Mouse (Mus musculus): ENCODE results near the gene Cox14. TPM values are rescaled to one million over a fixed set of nuclear protein-coding genes. Genes with fewer than 3 reads are reported as not detected.
"Not testable (repeated sequence)": the region's sequence is repeated elsewhere in the genome, so short reads cannot be mapped to it uniquely, and the experiment has no call there.

Gene Cox14
- polyA plus RNA-seq, 1 experiment from 2014 or later = 156 TPM

DNA sequence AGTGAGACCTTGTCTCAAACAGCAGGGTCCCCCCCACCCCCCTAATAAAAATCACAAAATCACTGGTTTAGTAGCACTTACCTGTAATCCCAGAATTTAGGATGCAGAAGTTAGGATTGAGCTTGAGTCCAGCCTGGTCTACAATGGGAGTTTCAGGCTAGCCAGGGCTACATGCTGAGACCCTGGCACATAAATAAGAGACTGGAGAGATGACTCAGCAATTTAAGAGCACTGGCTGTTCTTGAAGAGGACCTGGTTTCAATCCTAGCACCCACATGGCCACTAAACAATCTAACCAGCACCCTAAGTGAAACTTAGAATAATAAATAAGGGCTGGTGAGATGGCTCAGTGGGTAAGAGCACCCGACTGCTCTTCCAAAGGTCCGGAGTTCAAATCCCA lies 5.7 kb downstream of the Cox14 start:
- Histone ChIP-seq H3K36me3 (peaks cover 52% of the 10 kb centered on the region), H3K27me3 (no peaks in the 10 kb centered on the region), H3K9ac (no peak overlapping the region), H3K4me3 (no peak overlapping the region), H3K9me3 (replicated peaks) (0 out of 2 replicates have a peak, but pooled peaks cover 4% of the 10 kb centered on the region), H3K27ac (no peak overlapping the region), H3K4me2 (replicated peaks) (no peak overlapping the region), H3K4me1 (peaks cover 6% of the 10 kb centered on the region)
- WGBS = 97% methylated on average over 2 of the region's 2 CpGs
- no peak for ATAC-seq (ENCODE audit: low FRiP score)

DNA sequence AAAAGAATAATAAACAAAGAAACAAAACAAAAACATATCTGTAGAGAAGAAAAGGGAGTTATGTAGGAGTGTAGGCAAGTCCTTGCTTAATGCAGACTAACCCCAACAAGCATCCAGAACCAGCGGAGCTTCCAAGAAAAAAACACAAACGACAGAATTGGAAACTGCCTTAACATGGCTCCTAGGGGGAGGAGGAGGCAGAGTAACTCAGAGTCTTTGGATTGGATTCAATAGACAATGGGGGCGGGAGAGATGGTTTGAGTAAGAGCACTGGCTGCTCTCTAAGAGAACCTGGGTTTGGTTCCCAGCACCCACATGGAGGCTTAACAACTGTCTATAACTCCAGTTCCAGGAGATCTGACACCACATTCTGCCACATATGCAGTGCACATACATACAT lies 6.3 kb downstream of the Cox14 start:
- Histone ChIP-seq H3K27ac (no peak overlapping the region), H3K27me3 (no peaks in the 10 kb centered on the region), H3K9me3 (replicated peaks) (0 out of 2 replicates have a peak, but pooled peaks cover 4% of the 10 kb centered on the region), H3K36me3 (peaks cover 57% of the 10 kb centered on the region), H3K4me1 (peaks cover under 1% of the 10 kb centered on the region), H3K4me2 (replicated peaks) (no peak overlapping the region), H3K9ac (no peak overlapping the region), H3K4me3 (no peak overlapping the region)
- ATAC-seq (ENCODE audit: low FRiP score) = no peak
- WGBS = 93% methylated on average over 3 of the region's 3 CpGs

GRCm38 (mm10) chr15:99733186-99733585 lies 7.8 kb downstream of the Cox14 start:
- WGBS = 91% methylated on average over 5 of the region's 5 CpGs
- Histone ChIP-seq H3K36me3 (peaks cover 64% of the 10 kb centered on the region), H3K4me2 (replicated peaks) (no peak overlapping the region), H3K27ac (no peak overlapping the region), H3K4me1 (no peaks in the 10 kb centered on the region), H3K9me3 (replicated peaks) (0 out of 2 replicates have a peak, but pooled peaks cover 4% of the 10 kb centered on the region), H3K9ac (no peak overlapping the region), H3K4me3 (no peak overlapping the region), H3K27me3 (no peaks in the 10 kb centered on the region)
- no peak for ATAC-seq (ENCODE audit: low FRiP score)

GRCm38 (mm10) chr15:99735631-99736030 lies 10.2 kb downstream of the Cox14 start:
- peaks cover 73% of the 10 kb centered on the region for H3K36me3 ChIP-seq
- no peak overlapping the region for H3K9ac ChIP-seq
- no peaks in the 10 kb centered on the region for H3K9me3 ChIP-seq (replicated peaks)
- H3K27ac ChIP-seq = no peak overlapping the region
- no peaks in the 10 kb centered on the region for H3K4me1 ChIP-seq
- no peak overlapping the region for H3K4me3 ChIP-seq
- no peak overlapping the region for H3K4me2 ChIP-seq (replicated peaks)
- WGBS = 95% methylated on average over 2 of the region's 2 CpGs
- ATAC-seq (ENCODE audit: low FRiP score) = no peak
- H3K27me3 ChIP-seq = no peaks in the 10 kb centered on the region

DNA sequence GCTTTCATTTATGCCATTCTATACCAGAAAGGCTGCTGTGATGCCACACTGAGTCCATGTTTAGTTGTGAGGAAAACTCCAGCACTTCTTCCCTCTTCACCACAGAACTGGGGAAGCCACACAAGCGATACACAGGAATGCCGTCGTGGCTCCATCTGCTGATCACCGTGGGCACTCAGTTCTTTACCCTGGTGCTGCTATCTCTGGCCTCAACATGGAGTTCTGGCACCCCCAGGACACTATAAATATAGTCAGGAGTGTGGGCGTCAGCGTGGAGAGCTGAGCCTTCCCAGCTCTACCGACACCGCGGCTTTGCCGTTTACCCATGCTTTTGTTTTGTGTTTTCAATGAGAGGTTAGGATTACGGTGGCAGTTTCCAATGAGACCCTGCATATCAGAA lies 11.3 kb downstream of the Cox14 start:
- no peak for ATAC-seq (ENCODE audit: low FRiP score)
- H3K36me3 ChIP-seq = peaks cover 77% of the 10 kb centered on the region
- no peak overlapping the region for H3K4me2 ChIP-seq (replicated peaks)
- WGBS = 92% methylated on average over 11 of the region's 11 CpGs
- no peaks in the 10 kb centered on the region for H3K27me3 ChIP-seq
- no peak overlapping the region for H3K27ac ChIP-seq
- no peak overlapping the region for H3K9ac ChIP-seq
- no peak overlapping the region for H3K4me3 ChIP-seq
- H3K4me1 ChIP-seq = no peaks in the 10 kb centered on the region
- H3K9me3 ChIP-seq (replicated peaks) = no peaks in the 10 kb centered on the region

DNA sequence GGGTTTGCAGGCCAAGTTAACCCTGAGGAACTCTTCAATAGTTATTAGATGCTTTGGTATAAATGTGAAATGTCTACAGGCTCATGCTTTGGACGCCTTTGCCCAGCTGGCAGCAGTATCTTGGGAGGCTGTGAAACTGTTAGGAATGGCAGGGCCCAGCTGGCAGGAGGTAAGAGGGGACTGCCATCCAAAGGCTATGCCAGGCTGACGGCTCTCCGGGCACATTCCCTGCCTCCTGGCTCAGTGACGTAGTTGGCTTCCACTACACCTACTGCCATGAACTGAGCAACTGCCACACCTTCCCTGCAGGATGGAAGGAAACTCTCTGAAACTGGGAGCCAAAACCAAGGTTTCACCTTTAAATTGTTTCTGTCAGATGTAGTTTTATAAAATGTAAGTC lies 14.8 kb downstream of the Cox14 start:
- no peak overlapping the region for H3K27ac ChIP-seq
- 94% methylated on average over 4 of the region's 4 CpGs for WGBS
- no peak overlapping the region for H3K9ac ChIP-seq
- H3K4me2 ChIP-seq (replicated peaks) = no peak overlapping the region
- no peaks in the 10 kb centered on the region for H3K4me1 ChIP-seq
- no peak for ATAC-seq (ENCODE audit: low FRiP score)
- H3K27me3 ChIP-seq = no peaks in the 10 kb centered on the region
- no peak overlapping the region for H3K4me3 ChIP-seq
- peaks cover 65% of the 10 kb centered on the region for H3K36me3 ChIP-seq
- H3K9me3 ChIP-seq (replicated peaks) = no peaks in the 10 kb centered on the region

- Histone ChIP-seq H3K36me3 (0 out of 2 replicates have a peak, but pooled peaks cover 10% of the 10 kb centered on the region), H3K4me1 (no peaks in the 10 kb centered on the region), H3K9me3 (replicated peaks) (no peaks in the 10 kb centered on the region), H3K4me3 (no peak overlapping the region), H3K9ac (no peak overlapping the region), H3K27ac (no peak overlapping the region), H3K27me3 (no peaks in the 10 kb centered on the region), H3K4me2 (replicated peaks) (no peak overlapping the region)
- 84% methylated on average over 3 of the region's 3 CpGs for whole genome bisulfite sequencing
- no peak for ATAC-seq (ENCODE audit: low FRiP score)
These were observed 28.8 kb downstream of the Cox14 start for GRCm38 (mm10) chr15:99754204-99754603.

- no peaks in the 10 kb centered on the region for H3K27me3 ChIP-seq
- H3K9me3 ChIP-seq (replicated peaks) = no peaks in the 10 kb centered on the region
- WGBS = 88% methylated on average over 4 of the region's 4 CpGs
- H3K4me3 ChIP-seq = no peak overlapping the region
- H3K4me1 ChIP-seq = peaks cover 13% of the 10 kb centered on the region
- no peak for ATAC-seq (ENCODE audit: low FRiP score)
- peaks cover 6% of the 10 kb centered on the region; the same call in 1 of the 2 replicates for H3K36me3 ChIP-seq
- H3K9ac ChIP-seq = no peak overlapping the region
- H3K27ac ChIP-seq = no peak overlapping the region
- H3K4me2 ChIP-seq (replicated peaks) = no peak overlapping the region
These were observed 42.0 kb downstream of the Cox14 start for GRCm38 (mm10) chr15:99767467-99767866.

- Histone ChIP-seq H3K4me2 (replicated peaks) (no peak overlapping the region), H3K4me1 (peaks cover 17% of the 10 kb centered on the region), H3K36me3 (peaks cover 6% of the 10 kb centered on the region; the same call in 1 of the 2 replicates), H3K27me3 (no peaks in the 10 kb centered on the region), H3K4me3 (no peak overlapping the region), H3K9me3 (replicated peaks) (no peaks in the 10 kb centered on the region), H3K27ac (no peak overlapping the region), H3K9ac (no peak overlapping the region)
- WGBS = 96% methylated on average over 1 of the region's 1 CpGs
- no peak for ATAC-seq (ENCODE audit: low FRiP score)
These were observed 43.3 kb downstream of the Cox14 start for GRCm38 (mm10) chr15:99768761-99769160.

DNA sequence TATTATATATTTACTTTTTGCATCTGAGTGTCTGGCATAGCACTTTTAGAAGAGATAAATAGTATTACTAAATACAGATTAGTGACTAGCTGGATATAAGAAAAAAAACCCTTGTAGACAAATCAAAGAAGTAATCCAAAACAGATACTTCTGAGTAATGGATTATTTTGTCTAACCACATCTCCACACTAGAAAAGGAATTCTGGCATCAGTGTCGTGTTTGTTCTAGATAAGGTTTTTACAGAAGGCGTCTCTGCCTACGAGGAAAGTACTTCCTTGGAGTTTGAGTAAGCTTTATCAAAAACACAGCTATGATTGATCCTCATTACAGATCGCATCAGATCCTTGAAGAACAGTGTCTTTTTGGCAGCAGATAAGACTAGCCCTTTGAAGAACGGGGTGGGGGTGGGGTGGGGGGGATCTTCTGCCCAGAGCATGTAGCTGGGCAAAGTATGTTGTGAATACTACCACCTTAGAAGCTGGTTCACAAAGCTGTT lies 45.6 kb downstream of the Cox14 start:
- Histone ChIP-seq H3K27me3 (no peaks in the 10 kb centered on the region), H3K4me3 (peak overlapping the region; percentile 84), H3K9ac (peak overlapping the region; percentile 96), H3K4me2 (replicated peaks) (peak overlapping the region; percentile 79), H3K36me3 (no peaks in the 10 kb centered on the region), H3K9me3 (replicated peaks) (no peaks in the 10 kb centered on the region), H3K4me1 (peaks cover 17% of the 10 kb centered on the region), H3K27ac (0 out of 2 replicates have a peak overlapping the region, but pooled peaks have one; percentile 93)
- WGBS = 34% methylated on average over 5 of the region's 5 CpGs
- ATAC-seq (ENCODE audit: low FRiP score) = no peak

GRCm38 (mm10) chr15:99771601-99772276 lies 46.3 kb downstream of the Cox14 start:
- no peaks in the 10 kb centered on the region for H3K36me3 ChIP-seq
- WGBS = under 1% methylated on average over 57 of the region's 59 CpGs

GRCm38 (mm10) chr15:99772277-99772880 lies 47.0 kb downstream of the Cox14 start:
- Histone ChIP-seq H3K9ac (peak overlapping the region; percentile 96), H3K27me3 (no peaks in the 10 kb centered on the region), H3K4me3 (peak overlapping the region; percentile 84), H3K36me3 (no peaks in the 10 kb centered on the region), H3K4me1 (peaks cover 17% of the 10 kb centered on the region), H3K27ac (peak overlapping the region; percentile 93), H3K4me2 (replicated peaks) (peak overlapping the region; percentile 79), H3K9me3 (replicated peaks) (no peaks in the 10 kb centered on the region)
- 0% methylated on average over 40 of the region's 41 CpGs for WGBS
- peak; percentile 91 for ATAC-seq (ENCODE audit: low FRiP score)

More at GRCm38 (mm10) chr15:99771601-99772276, 46.3 kb downstream of the Cox14 start:
- H3K9ac ChIP-seq = peak overlapping the region; percentile 96
- no peaks in the 10 kb centered on the region for H3K9me3 ChIP-seq (replicated peaks)
- H3K27ac ChIP-seq = peak overlapping the region; percentile 93
- H3K4me3 ChIP-seq = peak overlapping the region; percentile 84
- ATAC-seq (ENCODE audit: low FRiP score) = peak; percentile 81
- H3K27me3 ChIP-seq = no peaks in the 10 kb centered on the region
- peaks cover 17% of the 10 kb centered on the region for H3K4me1 ChIP-seq
- peak overlapping the region; percentile 79 for H3K4me2 ChIP-seq (replicated peaks)

- not testable (repeated sequence) for H3K27me3 ChIP-seq; ATAC-seq (ENCODE audit: low FRiP score); H3K9me3 ChIP-seq (replicated peaks); H3K36me3 ChIP-seq
- H3K4me3 ChIP-seq = peak within 1 kb of the TSS; percentile 84
- peak within 1 kb of the TSS; percentile 79 for H3K4me2 ChIP-seq (replicated peaks)
- peaks cover 17% of the 10 kb centered on the region for H3K4me1 ChIP-seq
- H3K27ac ChIP-seq = peak within 1 kb of the TSS; percentile 93
- H3K9ac ChIP-seq = peak within 1 kb of the TSS; percentile 96
These were observed 47.3 kb downstream of the Cox14 start, which contains the start of gene Cers5 for GRCm38 (mm10) chr15:99772881-99772924. Gene Cers5, minus strand, starts transcription at chr15:99772885.
